Comparison of ENCODE assay signal across 17 mouse cellular contexts in the genomic region with DNA sequence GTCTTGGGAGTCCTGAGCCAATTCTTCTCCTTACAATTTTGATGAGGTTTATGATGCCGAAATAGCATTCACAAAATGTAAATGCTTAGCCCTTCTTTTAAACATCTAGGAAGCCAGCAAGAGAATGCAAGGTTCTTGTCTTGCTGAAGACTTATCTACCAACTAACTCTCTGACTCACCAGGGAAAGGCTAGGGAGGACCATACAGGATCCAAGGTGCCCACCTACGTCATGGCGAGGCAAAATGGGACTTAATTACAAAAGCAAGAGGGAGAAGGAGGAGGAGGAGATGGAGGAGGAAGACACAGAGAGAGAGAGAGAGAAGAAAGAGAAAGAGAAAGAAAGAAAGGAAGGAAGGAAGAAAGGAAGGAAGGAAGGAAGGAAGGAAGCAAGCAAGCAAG. TPM values are rescaled to one million over a fixed set of nuclear protein-coding genes. Genes with fewer than 3 reads are reported as not detected.
"Had no signal": no experiment of that assay in that cellular context is flagged by ENCODE, and none has a peak within 500 bp of the region (broad histone marks: within the 10 kb centered on the region; RNA-seq: fewer than 3 reads in every experiment).

No protein-coding gene starts in this region.

- H3K4me3 ChIP-seq: neural tube, embryonic 13.5 days; neural tube, embryonic 15.5 days; stomach, embryonic 15.5 days had no signal

- H3K27ac ChIP-seq: neural tube, embryonic 13.5 days; neural tube, embryonic 15.5 days; stomach, embryonic 15.5 days; stomach, postnatal 0 days had no signal

- DNase-seq: retina, postnatal 1 day; right cerebral cortex, adult 18-20 months; right cerebral cortex, postnatal 14 days; right cerebral cortex, postnatal 25 days; right cerebral cortex, postnatal 4 days; spleen, adult 18-20 months; thymus, adult 18-20 months; thymus, adult 2 months; thymus, postnatal 14 days; thymus, postnatal 25 days; thymus, postnatal 36 days; thymus, postnatal 4 days had no signal

RNA-seq across cellular contexts. Expression of a gene that starts 12.7 kb away (rescaled TPM):
- total RNA-seq: neutrophil, adult 5-6 weeks had no signal
